Comparison of ENCODE assay signal across 15 mouse cellular contexts in genomic region chr11:20463173-20463681, GRCm38 (mm10).
A peak's percentile ranks its signal among the peaks of the same experiment; 100 is the strongest.
DNase-seq lines count a peak whose midpoint lies in the region; ATAC-seq and TF ChIP-seq lines count a peak whose summit lies in the region.
"Had no signal": no experiment of that assay in that cellular context is flagged by ENCODE, and none has a peak within 500 bp of the region (broad histone marks: within the 10 kb centered on the region; RNA-seq: fewer than 3 reads in every experiment).

No protein-coding gene starts in this region.

- TF ChIP-seq POLR2A in lung, adult 2 months (IDR thresholded peaks at IDR 0.05; ENCODE audit: borderline replicate concordance, extremely low read depth, low read depth, low read length), result no peak
- TF ChIP-seq POLR2A in kidney, adult 2 months (IDR thresholded peaks at IDR 0.05; ENCODE audit: low read depth, low read length), result no peak

- no peak for TF ChIP-seq CTCF in lung, postnatal 0 days (IDR thresholded peaks at IDR 0.05)
- TF ChIP-seq CTCF in lung, adult 2 months (IDR thresholded peaks at IDR 0.05; ENCODE audit: insufficient read depth, low read length), result no peak
- TF ChIP-seq CTCF in kidney, adult 2 months (conservative IDR thresholded peaks at IDR 0.05; ENCODE audit: insufficient read depth, insufficient read length, low read depth, low read length), result no peak
- TF ChIP-seq CTCF in liver, embryonic 14.5 days (IDR thresholded peaks at IDR 0.05; ENCODE audit: low read depth), result no peak

- peak; percentile 60 for ATAC-seq in lung, postnatal 0 days
- ATAC-seq in liver, embryonic 14.5 days (ENCODE audit: insufficient read depth), result peak; percentile 29; the same call in 1 of the 2 replicates
- ATAC-seq: activated CD4-positive, CD25-positive, alpha-beta regulatory T cell, adult 4 months; CD4-positive, CD25-positive, alpha-beta regulatory T cell, adult 4 months had no signal

- no peak overlapping the region for H3K9ac ChIP-seq in lung, postnatal 0 days (replicated peaks; ENCODE audit: low read depth)
- no peak overlapping the region for H3K9ac ChIP-seq in liver, embryonic 14.5 days (replicated peaks)
- H3K9ac ChIP-seq: limb, embryonic 12.5 days; midbrain, embryonic 12.5 days had no signal

- no peaks in the 10 kb centered on the region for H3K36me3 ChIP-seq in lung, postnatal 0 days (ENCODE audit: insufficient read depth, low read length)
- H3K36me3 ChIP-seq in kidney, adult 2 months (ENCODE audit: control insufficient read depth, insufficient read depth, low read length), result no peaks in the 10 kb centered on the region
- H3K36me3 ChIP-seq in liver, embryonic 14.5 days (replicated peaks; ENCODE audit: control insufficient read depth, insufficient read depth, low read depth), result no peaks in the 10 kb centered on the region
- H3K36me3 ChIP-seq: hindbrain, embryonic 10.5 days; limb, embryonic 12.5 days; midbrain, embryonic 12.5 days had no signal

- DNase-seq in lung, postnatal 0 days (ENCODE audit: low spot score), result peak; percentile 34
- no peak for DNase-seq in lung, adult 2 months
- peak; percentile 75 for DNase-seq in kidney, adult 2 months
- DNase-seq in liver, embryonic 14.5 days (ENCODE audit: low read depth in 3 of 3, low spot score in 3 of 3), result no peak
- DNase-seq in gastrocnemius, adult 18-20 months (ENCODE audit: low spot score), result no peak
- DNase-seq in spleen, postnatal 10 days (ENCODE audit: low spot score in 2 of 2), result no peak
- no peak for DNase-seq in natural killer cell, adult 2 months (ENCODE audit: low spot score in 2 of 2)
- no peak for DNase-seq in ovary, postnatal 10 days (ENCODE audit: low spot score)
- DNase-seq: cerebellum, postnatal 25 days; layer of hippocampus, adult 9-11 months had no signal

- 0 out of 2 replicates have a peak, but pooled peaks cover 3% of the 10 kb centered on the region for H3K4me1 ChIP-seq in lung, postnatal 0 days (ENCODE audit: insufficient read depth, low read depth, low read length)
- H3K4me1 ChIP-seq in lung, adult 2 months (ENCODE audit: control insufficient read depth, insufficient read depth, low read length), result no peaks in the 10 kb centered on the region
- peaks cover 28% of the 10 kb centered on the region for H3K4me1 ChIP-seq in kidney, adult 2 months (ENCODE audit: control insufficient read depth, insufficient read depth, low read length)
- H3K4me1 ChIP-seq in liver, embryonic 14.5 days (replicated peaks; ENCODE audit: control insufficient read depth in 2 of 2, insufficient read depth in 2 of 2, low read length in 1 of 2), result peaks cover 0 to 7% of the 10 kb centered on the region in 2 experiments; a peak in 2 of 4 replicates
- H3K4me1 ChIP-seq: midbrain, embryonic 12.5 days had no signal

- H3K27ac ChIP-seq in lung, postnatal 0 days (ENCODE audit: low read length), result no peak overlapping the region
- peak overlapping the region; percentile 84; the same call in 1 of the 2 replicates for H3K27ac ChIP-seq in kidney, adult 2 months (ENCODE audit: insufficient read depth, low read depth, low read length)
- no peak overlapping the region for H3K27ac ChIP-seq in liver, embryonic 14.5 days
- H3K27ac ChIP-seq: hindbrain, embryonic 10.5 days; limb, embryonic 12.5 days; midbrain, embryonic 12.5 days had no signal

- H3K4me2 ChIP-seq in lung, postnatal 0 days (replicated peaks; ENCODE audit: low read depth, low read length), result no peak overlapping the region
- no peak overlapping the region for H3K4me2 ChIP-seq in liver, embryonic 14.5 days (ENCODE audit: low read depth)
- H3K4me2 ChIP-seq: limb, embryonic 12.5 days; midbrain, embryonic 12.5 days had no signal

- H3K4me3 ChIP-seq in lung, postnatal 0 days (ENCODE audit: low read depth, low read length), result no peak overlapping the region
- no peak overlapping the region for H3K4me3 ChIP-seq in lung, adult 2 months (replicated peaks; ENCODE audit: extremely low read depth, low read depth, low read length)
- no peak overlapping the region for H3K4me3 ChIP-seq in kidney, adult 2 months (ENCODE audit: insufficient read depth, low read depth, low read length)
- H3K4me3 ChIP-seq in liver, embryonic 14.5 days (ENCODE audit: insufficient read depth in 1 of 2, low read depth in 2 of 2, low read length in 2 of 2), result no peak overlapping the region
- H3K4me3 ChIP-seq: hindbrain, embryonic 10.5 days; limb, embryonic 12.5 days; midbrain, embryonic 12.5 days had no signal

- H3K9me3 ChIP-seq in lung, postnatal 0 days (ENCODE audit: low read length), result no peaks in the 10 kb centered on the region
- no peaks in the 10 kb centered on the region for H3K9me3 ChIP-seq in liver, embryonic 14.5 days (ENCODE audit: control insufficient read depth, low read length)
- H3K9me3 ChIP-seq: hindbrain, embryonic 10.5 days; limb, embryonic 12.5 days; midbrain, embryonic 12.5 days had no signal

- TF ChIP-seq EP300 in lung, postnatal 0 days (IDR thresholded peaks at IDR 0.05), result no peak
- no peak for TF ChIP-seq EP300 in liver, embryonic 14.5 days (IDR thresholded peaks at IDR 0.05; ENCODE audit: low read depth)

- WGBS in lung, postnatal 0 days, result 23% methylated on average over 10 of the region's 10 CpGs
- WGBS in lung, adult 2 months, result 33% methylated on average over 10 of the region's 10 CpGs
- 22% methylated on average over 10 of the region's 10 CpGs for WGBS in kidney, adult 2 months
- WGBS in liver, embryonic 14.5 days (ENCODE audit: insufficient replicate concordance), result 32% methylated on average over 10 of the region's 10 CpGs

- no peaks in the 10 kb centered on the region for H3K27me3 ChIP-seq in lung, postnatal 0 days (replicated peaks; ENCODE audit: insufficient read depth, low read length)
- H3K27me3 ChIP-seq in kidney, adult 2 months (replicated peaks; ENCODE audit: control insufficient read depth, insufficient read depth, low read length), result no peaks in the 10 kb centered on the region
- H3K27me3 ChIP-seq in liver, embryonic 14.5 days (ENCODE audit: control insufficient read depth, insufficient read depth, low read length), result no peaks in the 10 kb centered on the region
- H3K27me3 ChIP-seq: limb, embryonic 12.5 days had no signal

Comparison
In these comparisons a context has a peak if more than half of its experiments do, and no peak if none do; other contexts are left out.
1. DNase-seq: peak in lung, postnatal 0 days (single experiment) and kidney, adult 2 months (single experiment); none in lung, adult 2 months (single experiment), liver, embryonic 14.5 days (0 of 3), gastrocnemius, adult 18-20 months (single experiment), spleen, postnatal 10 days (0 of 2), natural killer cell, adult 2 months (0 of 2) and ovary, postnatal 10 days (single experiment).